Mouse (Mus musculus) limb, embryonic 14.5 days (tissue): ENCODE results near the gene Astn2. TPM values are rescaled to one million over a fixed set of nuclear protein-coding genes. Genes with fewer than 3 reads are reported as not detected.

Experiments used
- ATAC-seq: fragments of 200-750 bp; cut with Nextera tagmentation; 2 replicates; pipeline ENCODE4 v1.8.0; 2017; ENCODE audit warnings: low read depth, moderate number of reproducible peaks, moderate TSS enrichment; ENCODE audit not compliant: low FRiP score
- DNase-seq: peaks from one replicate; pipeline ENCODE4 v3.0.0-alpha.2; 2015; ENCODE audit warnings: low spot score
- H3K27ac ChIP-seq: fragments of 300-500 bp; sonication (generic); replicated peaks from 2 replicates; pipeline ENCODE4 v1.5.1; 2014; ENCODE audit warnings: low read depth, mild to moderate bottlenecking, low read length, moderate library complexity, mixed read lengths
- H3K27me3 ChIP-seq: fragments of 300-500 bp; sonication (generic); 2 replicates; pipeline ENCODE4 v1.6.1; 2014; ENCODE audit warnings: low read length, mixed read lengths; ENCODE audit not compliant: control insufficient read depth, insufficient read depth
- H3K36me3 ChIP-seq: fragments of 300-500 bp; sonication (generic); 2 replicates; pipeline ENCODE4 v1.6.1; 2014; ENCODE audit warnings: mild to moderate bottlenecking, low read length, moderate library complexity, mixed read lengths; ENCODE audit not compliant: control insufficient read depth, insufficient read depth
- H3K4me1 ChIP-seq: fragments of 300-500 bp; sonication (generic); 2 replicates; pipeline ENCODE4 v1.6.1; 2014; ENCODE audit warnings: antibody characterized with exemption, low read length, mixed read lengths; ENCODE audit not compliant: control insufficient read depth, insufficient read depth
- H3K4me2 ChIP-seq: fragments of 300-500 bp; sonication (generic); replicated peaks from 2 replicates; pipeline ENCODE4 v1.6.1; 2014; ENCODE audit warnings: low read depth, mild to moderate bottlenecking, low read length, moderate library complexity; ENCODE audit not compliant: severe bottlenecking
- H3K4me3 ChIP-seq: fragments of 300-500 bp; sonication (generic); replicated peaks from 2 replicates; pipeline ENCODE4 v1.5.1; 2014; ENCODE audit warnings: low read length
- H3K9ac ChIP-seq: fragments of 300-500 bp; sonication (generic); 2 replicates; pipeline ENCODE4 v1.6.1; 2014; ENCODE audit warnings: mild to moderate bottlenecking, low read depth, low read length, moderate library complexity; ENCODE audit not compliant: severe bottlenecking
- H3K9me3 ChIP-seq: fragments of 300-500 bp; sonication (generic); 2 replicates; pipeline ENCODE4 v1.6.1; 2016; ENCODE audit warnings: low read length; ENCODE audit not compliant: control insufficient read depth
- POLR2A ChIP-seq: fragments of 200-500 bp; IDR thresholded peaks from 2 replicates; pipeline ENCODE4 v1.8.0; 2012; ENCODE audit warnings: inconsistent platforms, mild to moderate bottlenecking, moderate library complexity, borderline replicate concordance; ENCODE audit not compliant: insufficient read depth, insufficient read length; ENCODE audit errors: extremely low read depth
- WGBS: fragments of 180-500 bp; shearing (Covaris S2); extraction: QIAGEN DNeasy Blood & Tissue Kit; methylation state at CpG from one replicate; pipeline ENCODE4 v1.1.7; 2014; 5-methylcytosine and 5-hydroxymethylcytosine counted together
- polyA plus RNA-seq, 2 experiments: library from polyadenylated mRNA; depleted of rRNA in 1 of 2; stranded (reverse) in 1 of 2; unstranded in 1 of 2; fragments of >200 nt; fragmentation: Nextera tagmentation in 1 of 2; extraction: Ambion mirVana in 1 of 2; gene quantifications; 2 replicates each; pipeline versions ENCODE4 v1.2.1 to v1.2.3; 2012 to 2014

Gene Astn2
- polyA plus RNA-seq, 2 experiments, result 1.6 to 8.7 TPM

DNA sequence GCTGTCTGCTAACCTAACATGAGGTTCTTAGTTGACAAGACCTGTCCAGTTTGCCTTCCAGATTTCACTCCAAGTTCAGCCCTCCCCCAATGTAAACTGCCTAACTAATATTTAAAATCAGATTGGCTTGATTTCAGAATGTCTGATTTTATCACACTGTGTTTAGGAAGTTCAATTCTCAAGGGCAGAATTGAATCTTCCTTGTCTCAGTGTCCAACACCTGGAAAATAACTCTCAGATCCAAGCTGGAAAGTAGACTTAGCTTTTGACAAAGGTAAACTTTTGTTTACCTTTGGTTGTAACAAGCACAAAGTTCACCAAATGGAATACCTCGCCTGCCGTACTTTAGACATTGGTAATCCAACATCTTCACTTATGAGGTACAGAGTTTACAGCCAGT lies 1027.8 kb downstream of the Astn2 start:
- ATAC-seq, result no peak
- no peak overlapping the region for H3K4me2 ChIP-seq
- no peaks in the 10 kb centered on the region for H3K9me3 ChIP-seq
- 87% methylated on average over 2 of the region's 2 CpGs for WGBS
- no peaks in the 10 kb centered on the region for H3K4me1 ChIP-seq
- no peak overlapping the region for H3K27ac ChIP-seq
- no peak overlapping the region for H3K9ac ChIP-seq
- TF ChIP-seq POLR2A, result no peak
- no peaks in the 10 kb centered on the region for H3K36me3 ChIP-seq
- DNase-seq, result no peak
- no peaks in the 10 kb centered on the region for H3K27me3 ChIP-seq
- no peak overlapping the region for H3K4me3 ChIP-seq

DNA sequence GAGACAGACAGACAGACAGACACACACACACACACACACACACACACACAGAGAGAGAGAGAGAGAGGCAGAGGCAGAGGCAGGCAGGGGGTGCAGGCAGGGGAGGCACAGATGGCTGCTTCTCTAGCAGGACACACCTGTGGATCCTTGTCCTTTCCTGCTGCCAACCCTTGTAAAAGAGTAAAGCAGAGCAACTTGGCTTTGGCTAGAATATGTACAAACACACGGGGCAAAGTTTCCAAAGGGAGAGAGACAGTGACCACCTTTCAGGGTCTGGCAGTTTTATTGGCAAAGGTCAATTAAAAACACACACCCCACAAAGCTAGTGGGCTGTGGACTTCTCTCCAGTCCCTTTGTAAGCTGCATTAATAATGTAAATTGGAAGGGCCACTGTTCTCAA lies 1030.6 kb downstream of the Astn2 start:
- no peak for TF ChIP-seq POLR2A
- no peak for ATAC-seq
- no peak overlapping the region for H3K27ac ChIP-seq

DNA sequence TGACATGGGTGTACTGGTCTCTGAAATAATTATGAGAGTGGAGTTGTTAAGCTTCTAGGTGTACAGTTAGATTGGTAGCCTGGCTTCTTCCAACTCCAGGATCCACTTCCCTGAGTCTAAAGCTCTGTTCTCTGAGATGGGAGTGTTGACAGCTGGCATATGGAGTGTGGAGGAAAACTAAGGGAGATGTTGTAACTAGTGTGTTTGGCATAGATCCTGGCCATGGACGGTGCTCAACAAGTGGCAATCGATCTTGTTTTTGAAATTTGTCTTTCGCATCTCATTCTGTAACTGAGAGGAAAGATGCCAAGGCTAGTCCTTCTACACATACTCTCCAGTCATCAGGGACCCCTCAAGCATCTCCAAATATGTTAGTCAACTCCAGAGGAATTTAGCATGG lies 1031.7 kb downstream of the Astn2 start:
- no peak overlapping the region for H3K27ac ChIP-seq
- ATAC-seq (no peak), DNase-seq (no peak)
- H3K9me3 ChIP-seq, result peaks cover 6% of the 10 kb centered on the region
- H3K4me1 ChIP-seq, result peaks cover under 1% of the 10 kb centered on the region; the same call in 1 of the 2 replicates
- no peak for TF ChIP-seq POLR2A
- no peak overlapping the region for H3K9ac ChIP-seq
- 88% methylated on average over 3 of the region's 3 CpGs for WGBS
- H3K4me3 ChIP-seq, result no peak overlapping the region
- no peak overlapping the region for H3K4me2 ChIP-seq
- H3K27me3 ChIP-seq, result no peaks in the 10 kb centered on the region
- no peaks in the 10 kb centered on the region for H3K36me3 ChIP-seq

More for the DNA sequence above, 1030.6 kb downstream of the Astn2 start:
- H3K36me3 ChIP-seq, result no peaks in the 10 kb centered on the region
- WGBS, result 15% methylated on average over 1 of the region's 1 CpGs
- H3K4me3 ChIP-seq, result no peak overlapping the region
- DNase-seq, result no peak
- H3K9me3 ChIP-seq, result peaks cover 6% of the 10 kb centered on the region
- no peaks in the 10 kb centered on the region for H3K4me1 ChIP-seq
- no peaks in the 10 kb centered on the region for H3K27me3 ChIP-seq
- no peak overlapping the region for H3K4me2 ChIP-seq
- no peak overlapping the region for H3K9ac ChIP-seq

DNA sequence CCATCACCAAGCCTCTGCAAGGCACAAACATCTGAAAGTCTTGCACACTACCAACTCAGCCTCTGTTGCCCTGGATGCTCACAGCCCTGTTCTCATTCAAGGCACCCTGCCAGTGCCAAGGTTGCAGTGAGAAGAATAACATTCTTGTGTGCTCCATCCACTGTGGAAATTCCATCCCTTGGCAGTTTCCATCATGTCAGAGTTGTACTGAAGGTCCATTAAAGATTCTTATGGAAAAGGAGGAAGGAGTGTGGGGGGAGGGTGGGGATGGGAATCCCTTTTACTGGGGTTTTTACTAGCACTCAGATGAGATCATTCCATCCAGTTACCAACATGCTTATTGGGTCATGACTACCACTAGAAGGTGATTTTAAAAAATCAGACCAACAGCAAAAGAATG lies 1037.3 kb downstream of the Astn2 start:
- no peak overlapping the region for H3K9ac ChIP-seq
- no peaks in the 10 kb centered on the region for H3K27me3 ChIP-seq
- no peak overlapping the region for H3K4me3 ChIP-seq
- peaks cover 6% of the 10 kb centered on the region for H3K9me3 ChIP-seq
- H3K4me2 ChIP-seq, result no peak overlapping the region
- no peaks in the 10 kb centered on the region for H3K36me3 ChIP-seq
- ATAC-seq, result peak; percentile 72
- peak overlapping the region; percentile 28; the same call in 1 of the 2 replicates for H3K27ac ChIP-seq
- H3K4me1 ChIP-seq, result peaks cover 3% of the 10 kb centered on the region; the same call in 1 of the 2 replicates
- no peak for TF ChIP-seq POLR2A
- DNase-seq, result peak; percentile 61

DNA sequence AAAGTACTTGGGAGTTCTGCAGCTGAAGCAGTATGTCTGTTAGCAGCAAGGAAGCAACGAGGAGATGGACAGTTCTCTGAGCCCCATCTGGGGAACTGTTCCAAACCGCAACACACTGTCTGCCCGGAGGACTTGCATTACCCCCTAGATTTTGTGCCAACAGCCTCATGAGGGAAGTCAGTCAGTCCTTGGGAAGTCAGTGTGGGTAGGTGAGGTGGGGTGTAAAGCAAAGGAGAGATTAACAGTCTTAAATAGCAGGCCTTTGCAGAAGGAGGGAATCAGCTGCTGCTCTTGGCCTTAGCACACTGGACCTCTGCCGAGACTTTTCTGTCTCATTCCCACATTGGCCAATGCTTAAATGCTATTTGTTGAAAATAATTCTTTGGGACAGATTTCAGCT lies 1049.8 kb downstream of the Astn2 start:
- Histone ChIP-seq H3K27ac (no peak overlapping the region), H3K4me3 (no peak overlapping the region), H3K4me1 (no peaks in the 10 kb centered on the region), H3K4me2 (no peak overlapping the region), H3K27me3 (no peaks in the 10 kb centered on the region), H3K9ac (no peak overlapping the region), H3K9me3 (no peaks in the 10 kb centered on the region), H3K36me3 (peaks cover 5% of the 10 kb centered on the region; the same call in 1 of the 2 replicates)
- no peak for DNase-seq
- TF ChIP-seq POLR2A, result no peak
- WGBS, result 75% methylated on average over 4 of the region's 4 CpGs
- no peak for ATAC-seq

DNA sequence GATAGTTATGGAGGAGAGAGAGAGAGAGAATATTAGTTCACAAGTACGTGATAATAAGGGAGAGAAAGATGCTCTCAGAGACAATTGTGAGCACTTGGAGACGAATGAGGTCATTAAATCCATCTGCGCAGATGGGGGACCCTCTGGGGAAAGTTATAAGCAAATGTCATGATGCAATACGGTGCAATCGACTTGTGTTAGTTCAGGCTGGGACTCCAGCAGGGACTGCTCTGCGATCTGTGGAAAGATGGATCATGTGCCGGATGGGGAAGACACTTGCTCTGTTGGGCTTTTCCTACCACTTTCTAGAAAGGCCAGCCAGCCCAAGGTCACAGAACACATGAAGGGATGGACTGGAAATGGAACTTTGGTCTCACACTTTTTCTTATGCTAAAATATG lies 1053.9 kb downstream of the Astn2 start:
- Histone ChIP-seq H3K4me3 (no peak overlapping the region), H3K9me3 (no peaks in the 10 kb centered on the region), H3K27me3 (no peaks in the 10 kb centered on the region), H3K4me2 (no peak overlapping the region), H3K9ac (no peak overlapping the region), H3K27ac (no peak overlapping the region), H3K36me3 (peaks cover 5% of the 10 kb centered on the region; the same call in 1 of the 2 replicates), H3K4me1 (no peaks in the 10 kb centered on the region)
- DNase-seq (no peak), ATAC-seq (no peak)
- 79% methylated on average over 7 of the region's 7 CpGs for WGBS
- no peak for TF ChIP-seq POLR2A
